Mouse (Mus musculus) 416B (cell line): Measurements from ENCODE around the gene Mettl21c.
"Not testable (repeated sequence)": the region's sequence is repeated elsewhere in the genome, so short reads cannot be mapped to it uniquely, and the experiment has no call there.

Source experiments
- DNase-seq: peaks from one replicate; pipeline ENCODE4 v3.0.0; 2011; ENCODE audit warnings: low read depth

Mettl21c gene

GRCm38 (mm10) chr1:44019934-44020333 lies at the start of gene Mettl21c:
Gene Mettl21c, minus strand, starts transcription at chr1:44020034.
- no peak for DNase-seq

GRCm38 (mm10) chr1:44064625-44065024 lies 44.8 kb upstream of the Mettl21c start:
- peak; percentile 77 for DNase-seq

- DNase-seq = no peak
Observed at GRCm38 (mm10) chr1:44063439-44063838, 43.6 kb upstream of the Mettl21c start.

GRCm38 (mm10) chr1:44061836-44062235 lies 42.0 kb upstream of the Mettl21c start, which contains the start of gene Gm8251:
Gene Gm8251, minus strand, starts transcription at chr1:44061936.
- DNase-seq = no peak

GRCm38 (mm10) chr1:44057805-44058204 lies 38.0 kb upstream of the Mettl21c start:
- no peak for DNase-seq

- DNase-seq = no peak
Observed at GRCm38 (mm10) chr1:44046556-44046955, 26.7 kb upstream of the Mettl21c start.

GRCm38 (mm10) chr1:44045689-44046088 lies 25.9 kb upstream of the Mettl21c start:
- not testable (repeated sequence) for DNase-seq

GRCm38 (mm10) chr1:44042555-44042915 lies 22.7 kb upstream of the Mettl21c start:
- DNase-seq = no peak

- peak; percentile 75 for DNase-seq
Observed at GRCm38 (mm10) chr1:44041797-44042554, 22.1 kb upstream of the Mettl21c start.

GRCm38 (mm10) chr1:44032948-44033347 lies 13.1 kb upstream of the Mettl21c start:
- DNase-seq = no peak

GRCm38 (mm10) chr1:44032213-44032612 lies 12.4 kb upstream of the Mettl21c start:
- no peak for DNase-seq

- no peak for DNase-seq
Observed at GRCm38 (mm10) chr1:44027651-44028050, 7.8 kb upstream of the Mettl21c start.

GRCm38 (mm10) chr1:44022656-44023055 lies 2.8 kb upstream of the Mettl21c start:
- no peak for DNase-seq

GRCm38 (mm10) chr1:44015556-44015955 lies 4.3 kb downstream of the Mettl21c start:
- DNase-seq = no peak

GRCm38 (mm10) chr1:44004513-44004912 lies 15.3 kb downstream of the Mettl21c start:
- no peak for DNase-seq

GRCm38 (mm10) chr1:43996914-43997589 lies 22.8 kb downstream of the Mettl21c start:
- DNase-seq = no peak

GRCm38 (mm10) chr1:43971089-43971488 lies 48.7 kb downstream of the Mettl21c start:
- no peak for DNase-seq

- peak; percentile 58 for DNase-seq
Observed at GRCm38 (mm10) chr1:43969361-43969760, 50.5 kb downstream of the Mettl21c start.

GRCm38 (mm10) chr1:43966756-43967155 lies 53.1 kb downstream of the Mettl21c start:
- no peak for DNase-seq

GRCm38 (mm10) chr1:43964381-43964780 lies 55.5 kb downstream of the Mettl21c start:
- DNase-seq = no peak
